Mouse (Mus musculus) embryonic facial prominence, embryonic 13.5 days (tissue): Measurements from ENCODE around the gene Gcfc2. TPM values are rescaled to one million over a fixed set of nuclear protein-coding genes. Genes with fewer than 3 reads are reported as not detected.

Experiments used
- ATAC-seq: fragments of 200-750 bp; cut with Nextera tagmentation; 2 replicates; pipeline ENCODE4 v1.8.0; 2017; ENCODE audit warnings: low read depth; ENCODE audit not compliant: insufficient number of reproducible peaks, insufficient read depth, low FRiP score, low TSS enrichment
- H3K27ac ChIP-seq: fragments of 300-500 bp; sonication (generic); 2 replicates; pipeline ENCODE4 v1.5.1; 2015; ENCODE audit warnings: moderate library complexity, mild to moderate bottlenecking, inconsistent platforms
- H3K27me3 ChIP-seq: fragments of 300-500 bp; sonication (generic); 2 replicates; pipeline ENCODE4 v1.6.1; 2015; ENCODE audit warnings: mild to moderate bottlenecking, inconsistent platforms
- H3K36me3 ChIP-seq: fragments of 300-500 bp; sonication (generic); 2 replicates; pipeline ENCODE4 v1.6.1; 2015; ENCODE audit warnings: mild to moderate bottlenecking, inconsistent platforms
- H3K4me1 ChIP-seq: fragments of 300-500 bp; sonication (generic); 2 replicates; pipeline ENCODE4 v1.6.1; 2015; ENCODE audit warnings: inconsistent platforms
- H3K4me2 ChIP-seq: fragments of 300-500 bp; sonication (generic); 2 replicates; pipeline ENCODE4 v1.6.1; 2015; ENCODE audit warnings: moderate library complexity, mild to moderate bottlenecking, inconsistent platforms
- H3K4me3 ChIP-seq: fragments of 300-500 bp; sonication (generic); 2 replicates; pipeline ENCODE4 v1.5.1; 2015; ENCODE audit warnings: mild to moderate bottlenecking, inconsistent platforms
- H3K9ac ChIP-seq: fragments of 300-500 bp; sonication (generic); 2 replicates; pipeline ENCODE4 v1.6.1; 2015; ENCODE audit warnings: mild to moderate bottlenecking, inconsistent platforms
- H3K9me3 ChIP-seq: fragments of 300-500 bp; sonication (generic); 2 replicates; pipeline ENCODE4 v1.6.1; 2016; ENCODE audit warnings: inconsistent platforms
- WGBS: fragments of 180-500 bp; shearing (Covaris S2); methylation state at CpG from one replicate; pipeline ENCODE4 v1.1.7; 2015; ENCODE audit warnings: mixed read lengths; 5-methylcytosine and 5-hydroxymethylcytosine counted together
- polyA plus RNA-seq: library from polyadenylated mRNA; unstranded; fragments of >200 nt; fragmentation: Nextera tagmentation; extraction: Ambion mirVana; gene quantifications from 2 replicates; pipeline ENCODE4 v1.2.1, GENCODE M21; 2015

Gene Gcfc2
- polyA plus RNA-seq, 1 experiment from 2014 or later = 17.4 TPM

DNA sequence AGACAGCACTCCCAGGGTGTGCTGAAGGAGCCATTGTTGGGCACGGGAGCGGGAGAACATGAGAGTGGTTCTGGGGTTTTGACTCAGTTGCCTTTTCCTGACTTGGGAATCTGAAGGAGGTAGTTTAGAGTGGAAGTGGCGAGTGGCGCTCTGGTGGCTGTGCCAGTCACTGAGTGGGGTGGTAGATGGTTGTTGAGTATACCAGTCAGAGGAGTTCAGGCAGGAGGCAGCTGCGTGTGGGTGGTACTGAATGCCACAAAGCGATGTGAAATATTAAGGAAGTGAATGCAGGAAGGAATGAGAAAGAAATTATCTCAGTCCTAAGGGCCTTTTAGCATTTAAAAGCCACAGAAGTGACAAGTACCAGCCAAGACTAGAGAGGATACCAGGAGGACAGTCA, 23.4 kb downstream of the Gcfc2 start:
- Histone ChIP-seq H3K4me1 (no peaks in the 10 kb centered on the region), H3K36me3 (peaks cover 95% of the 10 kb centered on the region), H3K4me2 (no peak overlapping the region), H3K27ac (no peak overlapping the region), H3K9me3 (no peaks in the 10 kb centered on the region), H3K9ac (no peak overlapping the region), H3K27me3 (no peaks in the 10 kb centered on the region), H3K4me3 (no peak overlapping the region)
- 92% methylated on average over 6 of the region's 6 CpGs for WGBS
- no peak for ATAC-seq

DNA sequence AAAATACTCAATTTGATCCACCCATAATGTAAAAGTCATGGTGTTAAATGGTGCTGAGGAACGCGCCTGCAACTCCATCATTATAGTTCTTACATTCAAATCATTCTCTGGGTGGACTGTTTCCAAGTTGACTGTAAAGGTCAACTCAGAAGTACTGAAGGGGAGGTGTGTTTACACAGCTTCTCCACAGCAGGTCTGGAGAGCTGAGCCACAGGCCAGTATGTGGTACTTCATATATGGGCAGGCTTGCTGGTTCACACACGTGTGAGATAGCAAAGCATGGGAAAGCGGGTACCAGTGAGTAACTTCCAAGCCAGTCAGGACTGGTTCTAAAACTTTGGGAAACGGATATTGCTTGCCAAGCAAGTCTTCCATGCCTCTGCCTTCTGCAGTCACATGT, 31.7 kb downstream of the Gcfc2 start:
- Histone ChIP-seq H3K9ac (no peak overlapping the region), H3K27me3 (no peaks in the 10 kb centered on the region), H3K9me3 (0 out of 2 replicates have a peak, but pooled peaks cover 5% of the 10 kb centered on the region), H3K4me2 (no peak overlapping the region), H3K4me3 (no peak overlapping the region), H3K4me1 (no peaks in the 10 kb centered on the region), H3K36me3 (peaks cover 92% of the 10 kb centered on the region), H3K27ac (no peak overlapping the region)
- 90% methylated on average over 5 of the region's 5 CpGs for WGBS
- no peak for ATAC-seq

DNA sequence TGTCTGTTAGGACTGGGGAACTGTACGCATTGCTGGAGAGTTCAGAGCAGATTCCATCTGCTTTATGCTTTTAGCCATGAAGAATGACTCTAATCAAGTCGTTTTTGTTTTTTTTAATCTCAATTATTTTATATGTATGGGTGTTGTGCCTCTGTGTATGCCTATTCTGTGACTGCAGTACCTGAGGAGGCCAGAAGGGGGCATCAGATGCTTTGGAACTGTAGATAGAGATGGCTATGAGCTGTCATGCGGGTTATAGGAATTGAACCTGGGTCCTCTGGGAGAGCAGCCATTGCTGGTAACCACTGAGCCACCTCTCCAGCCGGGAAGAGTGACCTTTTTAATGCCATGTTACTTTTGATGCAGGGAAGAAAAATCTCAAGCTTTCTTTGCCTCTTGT, 32.9 kb downstream of the Gcfc2 start:
- Histone ChIP-seq H3K9me3 (0 out of 2 replicates have a peak, but pooled peaks cover 5% of the 10 kb centered on the region), H3K27ac (no peak overlapping the region), H3K4me3 (no peak overlapping the region), H3K4me1 (no peaks in the 10 kb centered on the region), H3K9ac (no peak overlapping the region), H3K36me3 (peaks cover 91% of the 10 kb centered on the region), H3K4me2 (no peak overlapping the region), H3K27me3 (no peaks in the 10 kb centered on the region)
- ATAC-seq = no peak
- 93% methylated on average over 4 of the region's 4 CpGs for WGBS

DNA sequence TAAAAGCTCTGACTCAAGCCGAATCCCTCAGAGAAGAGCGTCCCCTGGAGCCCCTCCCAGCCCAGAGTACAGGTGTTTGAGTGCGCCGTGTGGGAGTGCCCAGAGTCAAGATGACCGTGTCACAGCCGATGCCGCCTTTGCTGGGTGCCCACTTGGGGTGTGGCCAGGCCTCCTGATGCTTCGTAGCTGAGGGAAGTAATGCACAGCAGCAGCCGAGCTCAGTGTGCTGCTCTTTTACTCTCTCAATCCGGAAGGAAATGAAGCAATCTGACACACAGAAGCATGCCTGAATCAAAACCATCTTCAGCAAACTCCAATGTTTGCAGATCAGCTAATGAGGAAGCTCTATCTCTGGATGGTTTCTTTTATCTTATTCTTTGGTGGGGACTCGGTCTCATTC, 34.5 kb downstream of the Gcfc2 start:
- Histone ChIP-seq H3K9me3 (0 out of 2 replicates have a peak, but pooled peaks cover 5% of the 10 kb centered on the region), H3K9ac (no peak overlapping the region), H3K4me3 (no peak overlapping the region), H3K4me1 (no peaks in the 10 kb centered on the region), H3K4me2 (no peak overlapping the region), H3K27me3 (no peaks in the 10 kb centered on the region), H3K36me3 (peaks cover 91% of the 10 kb centered on the region), H3K27ac (no peak overlapping the region)
- ATAC-seq = no peak
- 91% methylated on average over 11 of the region's 11 CpGs for WGBS

DNA sequence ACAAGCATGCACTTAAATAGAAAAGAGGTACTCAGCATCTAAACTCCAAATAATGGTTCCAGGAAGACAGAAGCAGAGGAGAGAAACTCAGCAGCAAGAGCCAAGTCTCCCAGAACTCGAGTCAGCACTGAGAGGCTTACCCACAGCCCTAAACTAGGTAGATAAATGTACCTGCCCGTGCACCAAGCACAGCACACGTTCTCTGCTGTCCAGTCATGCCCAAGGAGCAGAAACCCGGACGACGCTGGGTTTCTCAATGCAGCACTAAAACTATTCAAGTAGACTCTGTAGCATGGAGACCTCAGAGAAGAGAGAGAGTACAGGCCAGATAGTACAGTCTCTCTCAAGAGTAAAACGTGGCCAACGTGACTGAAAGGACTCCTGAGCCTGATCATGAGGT, 36.4 kb downstream of the Gcfc2 start:
- H3K9me3 ChIP-seq = 0 out of 2 replicates have a peak, but pooled peaks cover 5% of the 10 kb centered on the region
- H3K27ac ChIP-seq = no peak overlapping the region
- H3K9ac ChIP-seq = no peak overlapping the region
- H3K4me1 ChIP-seq = peaks cover 6% of the 10 kb centered on the region
- H3K4me3 ChIP-seq = no peak overlapping the region
- no peak for ATAC-seq
- no peak overlapping the region for H3K4me2 ChIP-seq
- H3K27me3 ChIP-seq = no peaks in the 10 kb centered on the region
- WGBS = 91% methylated on average over 8 of the region's 8 CpGs
- peaks cover 89% of the 10 kb centered on the region for H3K36me3 ChIP-seq

DNA sequence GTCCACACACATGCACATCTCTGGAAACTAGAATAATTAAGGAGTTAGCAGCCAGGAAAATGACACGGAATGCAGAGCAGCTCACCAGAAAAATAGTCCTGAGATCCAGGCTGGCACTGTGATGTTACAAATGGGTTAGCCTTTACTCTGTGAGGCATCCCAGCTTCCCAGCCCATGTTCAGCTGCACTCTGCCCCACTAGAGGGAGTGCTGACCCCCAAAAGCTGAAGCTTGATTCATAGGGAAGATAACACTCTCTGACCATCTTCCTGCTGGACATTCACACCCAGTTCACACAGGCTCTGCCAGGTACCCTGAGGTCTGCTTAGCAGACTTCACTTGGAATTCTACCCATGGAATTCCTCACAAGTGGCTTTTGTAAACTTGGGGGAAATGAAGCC, 36.8 kb downstream of the Gcfc2 start:
- H3K9ac ChIP-seq = no peak overlapping the region
- no peak overlapping the region for H3K27ac ChIP-seq
- H3K27me3 ChIP-seq = no peaks in the 10 kb centered on the region
- WGBS = 82% methylated on average over 1 of the region's 1 CpGs
- H3K4me2 ChIP-seq = no peak overlapping the region
- ATAC-seq = no peak
- H3K36me3 ChIP-seq = peaks cover 85% of the 10 kb centered on the region
- H3K4me1 ChIP-seq = peaks cover 9% of the 10 kb centered on the region
- H3K9me3 ChIP-seq = 0 out of 2 replicates have a peak, but pooled peaks cover 5% of the 10 kb centered on the region
- no peak overlapping the region for H3K4me3 ChIP-seq

DNA sequence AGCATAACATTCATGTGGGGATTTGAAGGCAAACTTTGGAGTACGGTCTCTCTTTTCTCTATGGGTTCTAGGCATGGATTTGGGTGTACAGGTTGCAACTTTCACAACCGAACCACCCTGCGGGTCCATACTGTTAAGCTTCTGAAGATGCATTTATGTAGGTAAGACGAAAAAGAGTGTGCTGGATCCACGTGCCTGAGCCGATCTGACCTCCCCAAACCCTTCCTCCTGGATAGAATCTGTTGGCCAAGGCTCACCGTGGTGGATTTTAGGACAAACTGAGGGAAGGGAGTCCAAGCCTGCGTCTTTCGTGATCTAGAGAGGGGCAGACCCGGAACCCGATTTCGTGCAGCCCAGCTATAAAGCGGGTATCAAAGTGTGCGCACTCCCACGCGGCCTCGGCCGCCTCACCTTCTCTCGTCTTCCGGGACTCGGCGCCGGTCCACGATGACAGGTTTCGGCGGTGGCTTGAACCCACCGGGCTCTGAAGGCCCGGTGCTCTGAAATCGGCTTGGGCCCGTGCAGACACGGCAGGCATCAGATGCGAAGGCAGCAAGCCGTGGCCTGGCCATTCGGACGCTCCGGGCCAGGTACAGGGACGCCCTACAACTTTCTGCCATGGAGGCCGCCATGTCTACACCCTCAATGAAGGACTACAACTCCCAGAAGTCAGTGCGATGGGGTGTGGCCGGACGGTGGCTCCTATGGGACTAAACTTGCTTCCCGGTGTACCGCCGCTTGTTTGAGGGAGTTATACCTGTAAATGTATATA, 42.0 kb downstream of the Gcfc2 start, which contains the start of gene Mrpl19:
Gene Mrpl19, minus strand, starts transcription at position 663 of the 772 bp plus-strand sequence.
- no peak within 1 kb of the TSS for H3K27ac ChIP-seq
- under 1% methylated on average over 44 of the region's 44 CpGs for WGBS
- H3K4me2 ChIP-seq = peak within 1 kb of the TSS; percentile 74
- peak; percentile 95 for ATAC-seq
- no peaks in the 10 kb centered on the region for H3K9me3 ChIP-seq
- peak within 1 kb of the TSS; percentile 81 for H3K9ac ChIP-seq
- peaks cover 34% of the 10 kb centered on the region for H3K36me3 ChIP-seq
- peak within 1 kb of the TSS; percentile 85 for H3K4me3 ChIP-seq
- no peaks in the 10 kb centered on the region for H3K27me3 ChIP-seq
- peaks cover 9% of the 10 kb centered on the region for H3K4me1 ChIP-seq

DNA sequence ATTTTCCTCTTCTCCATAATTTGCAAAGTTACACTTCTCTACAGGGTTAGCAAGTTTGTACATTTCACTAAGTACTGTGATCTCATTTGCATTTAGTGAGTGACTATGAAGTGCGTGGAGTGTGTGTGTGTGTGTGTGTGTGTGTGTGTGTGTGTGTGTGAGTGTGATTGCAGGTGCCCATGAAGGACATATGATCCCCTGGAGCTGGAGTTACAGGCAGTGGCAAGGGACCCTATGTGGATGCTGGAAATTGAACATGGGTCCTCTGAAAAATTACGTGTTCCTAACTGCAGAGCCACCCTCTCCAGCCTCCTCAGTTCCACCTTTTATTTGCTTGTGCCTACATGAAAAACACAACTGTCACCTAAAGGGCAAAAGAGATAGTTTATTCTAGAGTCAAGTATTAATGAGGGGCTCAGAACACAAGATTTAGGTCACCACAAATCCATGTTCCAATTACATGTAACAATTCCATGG, 42.6 kb downstream of the Gcfc2 start:
- H3K9ac ChIP-seq = no peak overlapping the region
- ATAC-seq = peak; percentile 34; the same call in 1 of the 2 replicates
- peaks cover 28% of the 10 kb centered on the region for H3K36me3 ChIP-seq
- H3K4me2 ChIP-seq = peak overlapping the region; percentile 74
- no peaks in the 10 kb centered on the region for H3K27me3 ChIP-seq
- H3K27ac ChIP-seq = no peak overlapping the region
- H3K4me1 ChIP-seq = peaks cover 9% of the 10 kb centered on the region
- WGBS = 34% methylated on average over 2 of the region's 2 CpGs
- H3K9me3 ChIP-seq = no peaks in the 10 kb centered on the region
- H3K4me3 ChIP-seq = peak overlapping the region; percentile 85

DNA sequence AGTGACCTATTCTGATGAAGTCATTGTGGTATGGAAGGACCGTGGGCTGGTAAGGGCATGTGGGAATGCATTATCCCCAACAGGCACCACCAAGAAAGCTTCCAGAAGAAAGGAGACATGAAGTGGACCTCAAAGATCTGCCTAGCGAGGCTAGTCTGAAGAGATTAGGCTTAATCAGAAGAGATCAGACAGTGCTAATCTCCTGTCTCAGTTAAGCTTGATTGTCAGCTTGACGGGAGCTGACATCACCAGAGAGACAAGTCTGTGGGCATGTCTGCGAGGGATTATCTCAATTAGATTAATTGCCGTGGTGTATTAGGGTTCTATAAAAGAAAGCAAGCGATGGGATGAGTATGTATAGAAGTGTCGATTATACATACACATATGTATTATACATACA, 47.7 kb downstream of the Gcfc2 start:
- 70% methylated on average over 7 of the region's 7 CpGs for WGBS
- no peak overlapping the region for H3K9ac ChIP-seq
- ATAC-seq = no peak
- 0 out of 2 replicates have a peak, but pooled peaks cover under 1% of the 10 kb centered on the region for H3K4me1 ChIP-seq
- H3K4me2 ChIP-seq = no peak overlapping the region
- H3K4me3 ChIP-seq = no peak overlapping the region
- H3K27me3 ChIP-seq = no peaks in the 10 kb centered on the region
- H3K36me3 ChIP-seq = no peaks in the 10 kb centered on the region
- no peaks in the 10 kb centered on the region for H3K9me3 ChIP-seq
- no peak overlapping the region for H3K27ac ChIP-seq

DNA sequence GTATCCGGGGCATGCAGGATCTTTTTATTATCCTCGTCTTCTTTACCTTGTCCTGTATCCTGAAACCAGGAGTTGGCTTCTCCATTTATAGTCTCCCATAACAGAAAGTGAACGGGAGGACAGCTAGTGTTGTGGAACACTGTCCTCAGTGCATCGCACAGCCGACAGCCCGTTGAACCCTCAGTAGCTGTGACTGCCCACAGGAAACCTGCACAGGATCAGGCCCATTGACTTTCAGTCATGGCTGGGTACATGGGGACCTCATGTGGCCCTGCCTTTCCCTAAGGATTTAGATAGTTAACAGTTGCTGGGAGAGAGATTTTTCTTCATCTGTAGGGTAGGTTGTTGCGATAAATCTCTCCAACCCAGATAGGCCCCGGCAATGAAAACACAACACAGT, 49.1 kb downstream of the Gcfc2 start:
- no peak overlapping the region for H3K4me2 ChIP-seq
- WGBS = 83% methylated on average over 8 of the region's 8 CpGs
- H3K36me3 ChIP-seq = no peaks in the 10 kb centered on the region
- no peak overlapping the region for H3K4me3 ChIP-seq
- no peaks in the 10 kb centered on the region for H3K9me3 ChIP-seq
- H3K27me3 ChIP-seq = no peaks in the 10 kb centered on the region
- no peak for ATAC-seq
- no peak overlapping the region for H3K27ac ChIP-seq
- peaks cover 2% of the 10 kb centered on the region; the same call in 1 of the 2 replicates for H3K4me1 ChIP-seq
- H3K9ac ChIP-seq = no peak overlapping the region

DNA sequence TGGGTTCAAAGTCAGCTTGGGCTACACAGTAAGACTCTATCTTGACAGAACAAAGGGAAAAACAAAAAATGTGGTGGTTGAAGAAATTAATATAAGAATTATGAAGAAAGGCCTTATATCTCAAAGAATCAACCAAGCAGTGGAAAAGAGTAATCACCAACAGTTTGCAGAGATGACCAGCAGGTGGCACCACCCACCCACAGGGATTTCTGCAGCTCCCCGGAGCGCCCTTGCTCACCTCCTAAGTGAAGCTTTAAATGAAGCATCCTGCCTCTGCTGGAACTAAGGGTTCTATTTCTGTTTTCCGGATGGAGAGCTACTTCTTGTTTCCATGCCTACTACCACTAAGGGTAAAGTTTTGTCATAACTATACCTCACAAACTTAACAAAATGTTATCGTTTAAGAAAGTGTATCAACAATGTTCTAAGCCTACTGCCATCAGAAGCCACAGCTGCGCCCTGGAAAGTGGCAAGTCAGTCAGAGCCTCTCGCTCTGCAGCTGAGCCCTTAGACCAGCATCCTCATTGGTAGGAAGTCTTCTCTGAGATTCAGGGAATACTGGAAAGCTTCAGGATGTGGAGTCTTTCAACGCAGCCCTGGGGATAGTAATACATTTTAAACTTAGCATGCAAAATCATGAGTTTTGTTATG, 52.6 kb downstream of the Gcfc2 start:
- WGBS = 34% methylated on average over 7 of the region's 7 CpGs
- no peak overlapping the region for H3K27ac ChIP-seq
- no peak for ATAC-seq
- H3K4me1 ChIP-seq = peaks cover 2% of the 10 kb centered on the region; the same call in 1 of the 2 replicates
- no peak overlapping the region for H3K9ac ChIP-seq
- no peaks in the 10 kb centered on the region for H3K27me3 ChIP-seq
- no peaks in the 10 kb centered on the region for H3K36me3 ChIP-seq
- H3K9me3 ChIP-seq = no peaks in the 10 kb centered on the region
- no peak overlapping the region for H3K4me3 ChIP-seq
- no peak overlapping the region for H3K4me2 ChIP-seq

DNA sequence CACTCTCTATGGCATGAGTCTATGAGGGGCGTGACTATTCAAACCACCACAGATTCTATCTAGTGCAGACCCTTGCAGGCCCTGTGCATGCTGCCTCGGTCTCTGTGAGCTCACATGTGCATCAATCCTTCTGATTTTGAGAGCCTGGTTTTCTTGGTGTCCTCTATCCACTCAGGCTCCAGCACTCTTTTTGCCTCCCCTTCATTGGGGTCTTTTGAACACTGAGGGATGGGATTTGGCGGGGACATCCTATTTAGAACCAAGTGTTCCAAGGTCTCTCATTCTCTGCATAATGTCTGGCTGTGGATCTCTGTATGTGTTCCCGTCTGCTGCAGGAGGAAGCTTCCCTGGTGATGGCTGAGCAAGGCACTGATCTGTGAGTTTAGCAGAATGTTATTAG, 55.8 kb downstream of the Gcfc2 start:
- Histone ChIP-seq H3K4me1 (peaks cover 2% of the 10 kb centered on the region; the same call in 1 of the 2 replicates), H3K36me3 (no peaks in the 10 kb centered on the region), H3K27ac (no peak overlapping the region), H3K27me3 (no peaks in the 10 kb centered on the region), H3K4me3 (no peak overlapping the region), H3K4me2 (no peak overlapping the region), H3K9me3 (no peaks in the 10 kb centered on the region), H3K9ac (no peak overlapping the region)
- WGBS = 88% methylated on average over 4 of the region's 4 CpGs
- ATAC-seq = no peak
